Mouse (Mus musculus): ENCODE results near the gene Tmem141.

The Tmem141 gene

GRCm38 (mm10) chr2:25621229-25622200 is at the start of gene Tmem141:
Gene Tmem141 (minus strand): TSS chr2:25622005.
- H3K36me3 ChIP-seq (ENCODE audit: insufficient read depth, low read length), result no peaks in the 10 kb centered on the region
- peaks cover 28% of the 10 kb centered on the region for H3K4me1 ChIP-seq (replicated peaks; ENCODE audit: low read depth, low read length)
- peaks cover 57% of the 10 kb centered on the region for H3K27me3 ChIP-seq (ENCODE audit: insufficient read depth, low read length)
- TF ChIP-seq POU5F1 (IDR thresholded peaks at IDR 0.05; ENCODE audit: borderline replicate concordance, low read length), result no peak
- peak; percentile 91 for TF ChIP-seq CTCF (conservative IDR thresholded peaks at IDR 0.05; ENCODE audit: low read length)
- no peaks in the 10 kb centered on the region for H3K9me3 ChIP-seq (ENCODE audit: low read length)
- H3K4me3 ChIP-seq (replicated peaks; ENCODE audit: low read length), result peak within 1 kb of the TSS; percentile 80

DNA sequence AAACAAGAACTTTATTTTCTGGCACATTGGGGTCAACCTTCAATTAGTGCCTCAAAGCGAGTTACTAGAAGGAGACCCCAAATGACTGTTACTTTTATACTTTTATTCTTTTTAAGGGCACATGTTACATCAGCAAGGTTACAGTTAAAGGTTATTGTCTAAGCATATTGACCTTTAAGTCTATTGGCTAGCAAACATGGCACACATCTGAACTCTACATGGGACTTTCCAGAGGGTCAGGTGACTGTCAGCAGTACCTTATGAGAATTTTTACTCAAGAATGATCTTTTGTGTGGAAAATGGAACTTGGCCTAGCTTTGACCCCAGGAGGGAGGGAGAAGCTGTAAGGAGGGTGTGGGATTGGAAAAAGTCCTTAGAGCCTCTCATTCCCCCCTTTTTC is 44.7 kb upstream of the Tmem141 start:
- no peak for TF ChIP-seq NANOG (IDR thresholded peaks at IDR 0.05; ENCODE audit: borderline replicate concordance, low read length)
- TF ChIP-seq POU5F1 (IDR thresholded peaks at IDR 0.05; ENCODE audit: borderline replicate concordance, low read length), result no peak
- TF ChIP-seq CTCF (conservative IDR thresholded peaks at IDR 0.05; ENCODE audit: low read length), result no peak
- no peaks in the 10 kb centered on the region for H3K4me1 ChIP-seq (replicated peaks; ENCODE audit: low read depth, low read length)
- no peaks in the 10 kb centered on the region for H3K9me3 ChIP-seq (ENCODE audit: low read length)
- H3K36me3 ChIP-seq (ENCODE audit: insufficient read depth, low read length), result no peaks in the 10 kb centered on the region
- H3K27me3 ChIP-seq (ENCODE audit: insufficient read depth, low read length), result 0 out of 2 replicates have a peak, but pooled peaks cover 6% of the 10 kb centered on the region
- no peak overlapping the region for H3K4me3 ChIP-seq (replicated peaks; ENCODE audit: low read length)

DNA sequence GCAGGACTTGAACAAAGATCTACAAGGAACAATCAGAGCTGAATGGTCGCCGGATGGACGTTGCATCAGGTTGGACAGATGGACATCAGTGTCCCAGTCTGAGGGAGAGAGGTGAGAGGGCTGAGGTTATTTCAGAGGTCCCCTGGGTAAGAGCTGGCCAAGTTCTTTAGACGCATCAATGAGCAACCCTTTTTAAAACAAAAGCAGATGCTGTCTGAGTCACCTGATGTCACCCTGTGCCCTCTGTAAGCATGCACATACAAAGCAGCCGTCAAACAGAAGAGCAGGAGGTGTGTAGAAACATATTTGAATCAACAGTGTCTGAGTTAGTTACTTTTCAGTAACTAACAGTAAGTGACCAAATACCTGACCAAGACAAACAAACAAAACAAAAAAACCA is 42.3 kb upstream of the Tmem141 start:
- Histone ChIP-seq H3K4me3 (replicated peaks; ENCODE audit: low read length) (no peak overlapping the region), H3K4me1 (replicated peaks; ENCODE audit: low read depth, low read length) (no peaks in the 10 kb centered on the region), H3K36me3 (ENCODE audit: insufficient read depth, low read length) (no peaks in the 10 kb centered on the region), H3K9me3 (ENCODE audit: low read length) (no peaks in the 10 kb centered on the region), H3K27me3 (ENCODE audit: insufficient read depth, low read length) (0 out of 2 replicates have a peak, but pooled peaks cover 4% of the 10 kb centered on the region)
- TF ChIP-seq NANOG (IDR thresholded peaks at IDR 0.05; ENCODE audit: borderline replicate concordance, low read length), result no peak
- TF ChIP-seq POU5F1 (IDR thresholded peaks at IDR 0.05; ENCODE audit: borderline replicate concordance, low read length), result no peak
- TF ChIP-seq CTCF (conservative IDR thresholded peaks at IDR 0.05; ENCODE audit: low read length), result no peak

DNA sequence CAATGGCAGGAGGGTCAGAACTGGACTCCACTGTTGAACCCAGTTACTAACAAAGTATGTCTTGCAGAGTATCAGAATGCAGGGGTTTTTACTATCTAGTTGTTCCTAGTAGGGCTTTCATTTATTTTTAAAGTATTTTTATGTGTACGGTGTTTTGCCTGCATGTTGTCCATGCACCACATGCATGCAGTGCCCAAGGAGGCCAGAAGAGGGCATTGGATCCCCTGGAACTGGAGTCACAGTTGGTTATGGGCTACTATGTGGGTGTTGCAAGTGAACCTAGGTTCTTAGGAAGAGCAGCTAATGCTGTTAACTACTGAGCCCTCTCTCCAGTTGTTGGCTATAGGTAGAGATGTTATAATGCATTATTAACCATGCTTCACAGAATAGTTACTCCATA is 41.7 kb upstream of the Tmem141 start:
- Histone ChIP-seq H3K36me3 (ENCODE audit: insufficient read depth, low read length) (no peaks in the 10 kb centered on the region), H3K4me1 (replicated peaks; ENCODE audit: low read depth, low read length) (no peaks in the 10 kb centered on the region), H3K4me3 (replicated peaks; ENCODE audit: low read length) (no peak overlapping the region), H3K27me3 (ENCODE audit: insufficient read depth, low read length) (0 out of 2 replicates have a peak, but pooled peaks cover 3% of the 10 kb centered on the region), H3K9me3 (ENCODE audit: low read length) (no peaks in the 10 kb centered on the region)
- TF ChIP-seq POU5F1 (IDR thresholded peaks at IDR 0.05; ENCODE audit: borderline replicate concordance, low read length) (no peak), CTCF (conservative IDR thresholded peaks at IDR 0.05; ENCODE audit: low read length) (peak; percentile 75), NANOG (IDR thresholded peaks at IDR 0.05; ENCODE audit: borderline replicate concordance, low read length) (no peak)

- TF ChIP-seq CTCF (conservative IDR thresholded peaks at IDR 0.05; ENCODE audit: low read length), result no peak
- TF ChIP-seq POU5F1 (IDR thresholded peaks at IDR 0.05; ENCODE audit: borderline replicate concordance, low read length), result no peak
- no peak for TF ChIP-seq NANOG (IDR thresholded peaks at IDR 0.05; ENCODE audit: borderline replicate concordance, low read length)
- Histone ChIP-seq H3K9me3 (ENCODE audit: low read length) (no peaks in the 10 kb centered on the region), H3K4me1 (replicated peaks; ENCODE audit: low read depth, low read length) (no peaks in the 10 kb centered on the region), H3K4me3 (replicated peaks; ENCODE audit: low read length) (no peak overlapping the region), H3K36me3 (ENCODE audit: insufficient read depth, low read length) (no peaks in the 10 kb centered on the region), H3K27me3 (ENCODE audit: insufficient read depth, low read length) (0 out of 2 replicates have a peak, but pooled peaks cover 3% of the 10 kb centered on the region)
Measured at GRCm38 (mm10) chr2:25661245-25661970, 39.6 kb upstream of the Tmem141 start.

DNA sequence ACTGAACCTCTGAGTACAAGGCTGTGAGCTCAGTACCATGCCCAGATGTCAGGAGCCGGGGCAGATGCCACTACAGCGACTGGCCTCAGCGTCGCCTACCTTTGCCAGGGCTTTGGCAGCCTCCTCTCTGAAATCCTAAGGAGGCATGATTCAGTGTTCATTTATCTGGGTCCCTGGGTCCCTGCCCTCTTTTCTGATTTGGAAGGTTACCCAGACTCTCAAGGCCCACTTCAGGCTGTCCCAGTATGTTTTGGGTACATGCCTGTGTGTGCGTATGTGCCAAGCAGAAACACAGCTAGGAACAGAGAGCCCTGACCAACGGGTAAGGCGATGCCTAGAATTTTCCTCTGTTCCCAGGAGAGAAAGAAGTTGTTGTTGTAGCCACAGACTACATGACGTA is 38.5 kb upstream of the Tmem141 start:
- TF ChIP-seq CTCF (conservative IDR thresholded peaks at IDR 0.05; ENCODE audit: low read length) (no peak), POU5F1 (IDR thresholded peaks at IDR 0.05; ENCODE audit: borderline replicate concordance, low read length) (no peak), NANOG (IDR thresholded peaks at IDR 0.05; ENCODE audit: borderline replicate concordance, low read length) (no peak)
- H3K4me1 ChIP-seq (replicated peaks; ENCODE audit: low read depth, low read length), result no peaks in the 10 kb centered on the region
- H3K9me3 ChIP-seq (ENCODE audit: low read length), result no peaks in the 10 kb centered on the region
- H3K36me3 ChIP-seq (ENCODE audit: insufficient read depth, low read length), result no peaks in the 10 kb centered on the region
- H3K27me3 ChIP-seq (ENCODE audit: insufficient read depth, low read length), result 0 out of 2 replicates have a peak, but pooled peaks cover 8% of the 10 kb centered on the region
- no peak overlapping the region for H3K4me3 ChIP-seq (replicated peaks; ENCODE audit: low read length)

DNA sequence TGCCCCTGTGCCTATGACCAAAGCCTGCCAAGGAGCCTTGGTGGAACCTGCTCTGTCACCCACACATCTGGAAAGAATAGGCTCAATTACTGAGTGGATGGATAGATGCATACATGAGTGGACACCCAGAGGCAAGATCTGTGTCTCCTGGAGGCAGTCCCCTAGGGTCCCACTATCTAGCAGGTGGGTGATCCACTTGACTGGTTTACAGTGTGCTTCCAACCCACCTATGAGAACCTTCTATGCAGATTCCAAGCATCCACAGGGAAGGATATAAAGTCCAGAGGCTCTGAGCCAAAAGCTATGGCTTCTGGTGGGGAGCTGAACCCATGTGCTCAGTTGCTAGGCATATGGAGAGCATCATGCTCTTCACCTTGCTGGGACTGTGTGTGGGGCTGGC is 35.8 kb upstream of the Tmem141 start, which contains the start of gene Lcn5:
Gene Lcn5, plus strand, starts transcription at position 301 of the 400 bp plus-strand sequence.
- H3K36me3 ChIP-seq (ENCODE audit: insufficient read depth, low read length), result no peaks in the 10 kb centered on the region
- no peak within 1 kb of the TSS for H3K4me3 ChIP-seq (replicated peaks; ENCODE audit: low read length)
- H3K4me1 ChIP-seq (replicated peaks; ENCODE audit: low read depth, low read length), result no peaks in the 10 kb centered on the region
- peaks cover 24% of the 10 kb centered on the region for H3K27me3 ChIP-seq (ENCODE audit: insufficient read depth, low read length)
- TF ChIP-seq POU5F1 (IDR thresholded peaks at IDR 0.05; ENCODE audit: borderline replicate concordance, low read length) (no peak), CTCF (conservative IDR thresholded peaks at IDR 0.05; ENCODE audit: low read length) (no peak), NANOG (IDR thresholded peaks at IDR 0.05; ENCODE audit: borderline replicate concordance, low read length) (no peak)
- no peaks in the 10 kb centered on the region for H3K9me3 ChIP-seq (ENCODE audit: low read length)

- Histone ChIP-seq H3K4me3 (replicated peaks; ENCODE audit: low read length) (no peak overlapping the region), H3K4me1 (replicated peaks; ENCODE audit: low read depth, low read length) (no peaks in the 10 kb centered on the region), H3K36me3 (ENCODE audit: insufficient read depth, low read length) (no peaks in the 10 kb centered on the region), H3K9me3 (ENCODE audit: low read length) (no peaks in the 10 kb centered on the region), H3K27me3 (ENCODE audit: insufficient read depth, low read length) (peaks cover 24% of the 10 kb centered on the region)
- no peak for TF ChIP-seq NANOG (IDR thresholded peaks at IDR 0.05; ENCODE audit: borderline replicate concordance, low read length)
- TF ChIP-seq CTCF (conservative IDR thresholded peaks at IDR 0.05; ENCODE audit: low read length), result no peak
- TF ChIP-seq POU5F1 (IDR thresholded peaks at IDR 0.05; ENCODE audit: borderline replicate concordance, low read length), result no peak
Measured at GRCm38 (mm10) chr2:25657246-25657645, 35.4 kb upstream of the Tmem141 start.
